In genomic region chr5:149320534-149321482, GRCm38 (mm10) we compare ENCODE assay signal across 8 mouse cellular contexts. TPM values are rescaled to one million over a fixed set of nuclear protein-coding genes. Genes with fewer than 3 reads are reported as not detected.
DNase-seq lines count a peak whose midpoint lies in the region; ATAC-seq lines count a peak whose summit lies in the region.

No protein-coding gene starts in this region.

- H3K36me3 ChIP-seq in forebrain, embryonic 16.5 days (ENCODE audit: control insufficient read depth, insufficient read depth): no peaks in the 10 kb centered on the region
- no peaks in the 10 kb centered on the region for H3K36me3 ChIP-seq in liver, embryonic 16.5 days (ENCODE audit: control insufficient read depth, insufficient read depth)
- H3K36me3 ChIP-seq in neural tube, embryonic 15.5 days: no peaks in the 10 kb centered on the region

- no peaks in the 10 kb centered on the region for H3K9me3 ChIP-seq in forebrain, embryonic 16.5 days (ENCODE audit: control insufficient read depth, low read length)
- no peaks in the 10 kb centered on the region for H3K9me3 ChIP-seq in liver, embryonic 16.5 days (replicated peaks; ENCODE audit: control insufficient read depth, low read length)
- H3K9me3 ChIP-seq in neural tube, embryonic 15.5 days (replicated peaks): no peaks in the 10 kb centered on the region

- H3K27me3 ChIP-seq in forebrain, embryonic 16.5 days (replicated peaks; ENCODE audit: control insufficient read depth, insufficient read depth, low read length): 0 out of 2 replicates have a peak, but pooled peaks cover 2% of the 10 kb centered on the region
- peaks cover 6% of the 10 kb centered on the region for H3K27me3 ChIP-seq in liver, embryonic 16.5 days (ENCODE audit: control insufficient read depth, insufficient read depth, low read depth, low read length)
- H3K27me3 ChIP-seq in neural tube, embryonic 15.5 days (replicated peaks): no peaks in the 10 kb centered on the region

- intact Hi-C loops in heart, postnatal 25 days (cut with DNase I): no loop called here

- peak; percentile 32 to 56 for DNase-seq in cerebellum, postnatal 14 days
- DNase-seq in cerebellum, adult 8-10 months: no peak
- peak; percentile 42 for DNase-seq in heart, postnatal 25 days (ENCODE audit: low spot score)
- peak; percentile 85 to 88 for DNase-seq in kidney, postnatal 36 days
- DNase-seq in thymus, postnatal 25 days: peak; percentile 91

- ATAC-seq in forebrain, embryonic 16.5 days: peak; percentile 85
- peak; percentile 54 for ATAC-seq in liver, embryonic 16.5 days (ENCODE audit: low read depth)
- ATAC-seq in neural tube, embryonic 15.5 days (ENCODE audit: low FRiP score): peak; percentile 87

- peaks cover 40% of the 10 kb centered on the region for H3K4me1 ChIP-seq in forebrain, embryonic 16.5 days (replicated peaks; ENCODE audit: control insufficient read depth, insufficient read depth, low read length)
- peaks cover 3% of the 10 kb centered on the region for H3K4me1 ChIP-seq in liver, embryonic 16.5 days (ENCODE audit: control insufficient read depth, low read depth, low read length)
- peaks cover 50% of the 10 kb centered on the region for H3K4me1 ChIP-seq in neural tube, embryonic 15.5 days

- peak overlapping the region; percentile 52 for H3K9ac ChIP-seq in forebrain, embryonic 16.5 days (replicated peaks; ENCODE audit: low read depth, low read length)
- no peak overlapping the region for H3K9ac ChIP-seq in liver, embryonic 16.5 days (ENCODE audit: low read depth, low read length)
- peak overlapping the region; percentile 36 for H3K9ac ChIP-seq in neural tube, embryonic 15.5 days (replicated peaks)

- peak overlapping the region; percentile 94 for H3K27ac ChIP-seq in forebrain, embryonic 16.5 days (ENCODE audit: low read length)
- no peak overlapping the region for H3K27ac ChIP-seq in liver, embryonic 16.5 days (ENCODE audit: low read length)
- peak overlapping the region; percentile 85 for H3K27ac ChIP-seq in neural tube, embryonic 15.5 days (replicated peaks)

- WGBS in forebrain, embryonic 16.5 days: 2% methylated on average over 15 of the region's 15 CpGs
- WGBS in liver, embryonic 16.5 days (ENCODE audit: insufficient replicate concordance): 5% methylated on average over 15 of the region's 15 CpGs
- WGBS in neural tube, embryonic 15.5 days: 1% methylated on average over 15 of the region's 15 CpGs

- H3K4me3 ChIP-seq in forebrain, embryonic 16.5 days (replicated peaks; ENCODE audit: low read length): peak overlapping the region; percentile 22
- no peak overlapping the region for H3K4me3 ChIP-seq in liver, embryonic 16.5 days (ENCODE audit: low read depth, low read length)
- 0 out of 2 replicates have a peak overlapping the region, but pooled peaks have one; percentile 10 for H3K4me3 ChIP-seq in neural tube, embryonic 15.5 days (replicated peaks)

- peak overlapping the region; percentile 48 for H3K4me2 ChIP-seq in forebrain, embryonic 16.5 days (ENCODE audit: low read length)
- peak overlapping the region; percentile 21 for H3K4me2 ChIP-seq in liver, embryonic 16.5 days (ENCODE audit: low read depth, low read length)
- peak overlapping the region; percentile 45 for H3K4me2 ChIP-seq in neural tube, embryonic 15.5 days

RNA-seq across cellular contexts. Expression of gene Alox5ap, which starts 56.2 kb away (rescaled TPM):
- polyA plus RNA-seq in forebrain, embryonic 16.5 days (2015; fragmentation: Nextera tagmentation; extraction: Ambion mirVana): 8.7 and 11.6 TPM in 2 replicates
- 10 to 100 TPM; 16.5 to 17.0 TPM for total RNA-seq in heart, postnatal 25 days (2021)
- polyA plus RNA-seq in liver, embryonic 16.5 days (2015; fragmentation: Nextera tagmentation; extraction: Ambion mirVana): 47.5 and 49.0 TPM in 2 replicates
- 12.0 and 17.4 TPM in 2 replicates for polyA plus RNA-seq in neural tube, embryonic 15.5 days (2015; fragmentation: Nextera tagmentation; extraction: Ambion mirVana)
